Mouse (Mus musculus): Measurements from ENCODE around the gene Blcap.
"Not testable (repeated sequence)": the region's sequence is repeated elsewhere in the genome, so short reads cannot be mapped to it uniquely, and the experiment has no call there.

Blcap gene

DNA sequence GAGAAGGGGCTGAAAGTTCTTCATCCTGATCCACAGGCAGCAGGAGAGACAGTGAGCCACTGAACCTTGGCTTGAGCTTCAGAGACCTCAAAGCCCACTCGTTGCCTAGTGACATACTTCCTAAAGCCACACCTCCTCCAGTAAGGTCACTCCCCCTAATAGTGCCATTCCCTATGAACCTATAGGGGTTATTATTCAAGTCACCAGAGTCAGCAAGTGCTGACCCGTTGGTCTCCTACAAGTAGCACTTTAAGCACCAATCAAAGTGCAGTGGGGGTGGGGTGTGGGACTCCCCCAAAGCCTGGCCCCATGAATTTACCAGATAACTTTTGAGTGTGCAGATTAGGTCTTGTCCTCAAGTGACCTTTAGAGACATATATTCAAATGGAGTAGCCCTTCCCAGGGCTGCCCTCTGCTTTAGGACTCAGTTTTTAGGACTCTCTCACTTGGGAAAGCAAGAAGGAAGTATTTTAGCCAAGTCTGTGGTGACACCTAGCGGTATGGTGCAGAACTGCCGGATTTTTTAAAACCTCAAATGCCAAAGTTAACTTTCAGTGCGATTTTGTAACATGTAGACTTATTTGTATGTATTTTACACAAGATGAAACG is at the start of gene Blcap:
Gene Blcap, minus strand, starts transcription at position 51 of the 609 bp plus-strand sequence.
- in situ Hi-C loops (cut with MboI, MseI): loop anchor here (5.0 kb wide), 3 partner anchors 109 to 284 kb away; no protein-coding TSS in a partner anchor

GRCm38 (mm10) chr2:157618393-157618792 is 47.3 kb upstream of the Blcap start:
- in situ Hi-C loops (cut with MboI, MseI): no loop called here

DNA sequence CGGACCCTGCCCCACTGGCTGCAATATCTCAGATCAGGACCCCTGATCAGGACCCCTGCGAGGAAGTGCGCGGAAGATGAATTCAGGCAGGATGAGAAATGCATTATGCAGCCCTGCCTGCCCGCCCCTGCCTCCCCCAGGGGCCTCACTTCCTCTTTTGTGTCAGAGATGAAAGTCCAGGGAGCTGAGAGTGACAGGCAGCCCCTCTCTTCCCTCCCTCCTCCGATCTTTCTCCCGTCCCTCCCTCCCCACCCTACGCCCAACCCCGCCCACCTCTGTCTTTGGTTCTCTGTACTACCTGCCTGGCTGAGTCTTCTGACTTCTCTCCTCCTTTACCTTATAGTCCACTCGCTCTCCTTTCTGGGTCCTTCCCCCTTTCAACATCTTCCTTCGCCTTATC is 42.9 kb upstream of the Blcap start:
- in situ Hi-C loops (cut with MboI, MseI): no loop called here

DNA sequence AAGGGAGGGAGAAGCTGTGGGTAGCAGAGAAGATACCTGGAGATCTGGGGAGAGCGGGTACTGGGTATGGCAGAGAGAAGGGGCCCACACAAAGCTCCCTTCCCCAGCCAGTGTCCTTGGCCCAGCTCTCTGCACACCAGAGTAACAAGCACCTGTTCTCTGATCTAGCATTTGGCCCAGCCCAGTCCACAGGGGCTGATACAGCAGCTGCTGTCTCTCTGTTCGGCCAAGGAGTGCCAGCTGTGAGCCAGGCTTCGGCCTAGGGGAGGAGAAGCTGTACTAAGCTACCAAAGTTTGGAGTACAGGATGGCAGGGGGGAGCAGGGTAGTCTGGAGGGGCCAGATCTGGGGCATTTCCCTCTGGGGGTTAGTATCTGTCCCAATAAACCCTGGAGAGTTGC is 40.7 kb upstream of the Blcap start:
- in situ Hi-C loops (cut with MboI, MseI): no loop called here

DNA sequence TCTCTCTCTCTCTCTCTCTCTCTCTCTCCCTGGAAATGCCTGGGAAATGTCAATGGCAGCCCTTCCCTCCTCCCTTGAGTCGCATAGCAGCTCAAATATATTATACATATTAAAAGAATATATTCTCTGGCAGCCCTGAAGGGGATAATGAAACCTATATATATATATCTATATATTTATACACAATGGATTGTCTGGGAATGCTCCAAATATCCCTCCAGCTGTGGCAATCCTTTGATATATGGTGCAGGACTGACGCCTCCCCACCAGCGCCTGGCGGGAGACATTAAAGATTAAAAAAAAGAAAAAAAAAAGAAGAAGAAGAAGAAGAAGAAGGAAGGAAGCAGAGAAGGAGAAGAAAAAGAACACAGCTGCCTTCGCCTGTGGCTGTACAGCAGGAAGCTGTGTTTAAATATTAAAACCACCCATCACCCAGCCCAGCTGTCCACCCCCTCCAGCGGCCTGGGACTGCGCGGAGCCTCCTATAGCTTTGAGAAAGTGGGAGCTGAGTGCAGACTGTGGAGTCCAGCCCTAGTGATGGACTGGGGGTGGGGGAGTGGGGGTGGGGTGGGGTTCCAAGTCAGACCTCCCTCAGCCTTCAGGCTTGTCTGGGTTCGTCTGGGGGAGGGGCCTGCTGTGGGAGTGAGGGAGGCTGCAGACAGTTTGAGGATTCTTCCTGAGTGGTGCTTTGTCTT is 36.6 kb upstream of the Blcap start:
- in situ Hi-C loops (cut with MboI, MseI): no loop called here

- in situ Hi-C loops (cut with MboI, MseI): no loop called here
These were observed 34.1 kb upstream of the Blcap start for GRCm38 (mm10) chr2:157605025-157605675.

DNA sequence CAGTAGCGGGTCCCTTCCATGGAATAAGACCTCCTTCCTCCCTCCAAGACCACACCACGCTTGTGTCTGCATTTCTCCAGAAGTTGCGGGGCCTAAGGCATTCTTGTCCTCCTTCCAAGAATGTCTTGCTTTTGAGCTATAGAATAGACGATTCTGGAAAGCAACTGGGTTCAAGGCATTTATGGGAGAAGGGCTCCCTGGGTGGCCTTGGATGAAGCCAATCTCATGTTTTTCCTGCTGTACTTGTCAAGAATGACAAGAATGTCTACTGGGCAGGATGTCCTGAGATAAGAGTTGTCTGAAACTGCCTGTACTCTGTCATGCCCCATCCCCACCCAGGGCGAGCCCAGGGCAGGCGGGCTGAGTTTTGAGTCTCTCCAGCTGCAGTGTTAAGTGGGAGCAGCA is 30.4 kb upstream of the Blcap start:
- in situ Hi-C loops (cut with MboI, MseI): no loop called here

DNA sequence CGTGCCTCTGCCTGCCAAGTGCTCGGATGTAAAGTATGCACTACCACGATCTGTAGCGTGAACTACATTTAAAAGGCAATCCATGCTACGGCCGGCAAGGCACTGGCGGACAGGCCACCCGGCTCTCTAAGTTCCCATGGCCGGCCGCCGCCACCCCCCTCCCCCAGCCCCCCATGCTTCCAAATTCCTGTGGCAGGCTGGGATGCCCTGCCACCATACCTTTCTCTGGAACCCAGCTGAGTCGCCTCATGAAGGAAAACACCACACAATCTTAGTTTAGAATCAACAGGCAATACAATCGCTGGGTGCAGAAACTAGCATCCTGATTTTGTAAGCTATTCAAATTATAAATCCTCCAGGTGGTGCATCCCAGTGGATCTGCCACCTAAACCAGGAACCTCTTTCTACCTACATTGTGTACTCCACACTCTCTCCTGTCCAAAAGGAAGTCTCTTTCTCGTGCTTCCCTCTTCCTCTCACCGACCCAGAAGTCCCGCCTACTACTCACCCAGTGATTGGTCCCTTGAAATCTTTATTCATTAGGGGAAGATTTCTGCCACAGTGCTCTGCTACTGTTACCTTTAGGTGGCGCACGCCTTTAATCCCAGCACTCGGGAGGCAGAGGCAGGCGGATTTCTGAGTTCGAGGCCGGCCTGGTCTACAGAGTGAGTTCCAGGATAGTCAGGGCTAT is 25.9 kb upstream of the Blcap start:
- in situ Hi-C loops (cut with MboI, MseI): no loop called here

- in situ Hi-C loops (cut with MboI, MseI): not testable (repeated sequence)
These were observed 14.3 kb upstream of the Blcap start for GRCm38 (mm10) chr2:157585351-157585750.

GRCm38 (mm10) chr2:157572786-157573185 is 1.7 kb upstream of the Blcap start:
- in situ Hi-C loops (cut with MboI, MseI): loop anchor here (5.0 kb wide), 3 partner anchors 110 to 285 kb away; no protein-coding TSS in a partner anchor

GRCm38 (mm10) chr2:157569796-157570485 is 1.1 kb downstream of the Blcap start:
- in situ Hi-C loops (cut with MboI, MseI): loop anchor here (5.0 kb wide), 3 partner anchors 108 to 283 kb away; no protein-coding TSS in a partner anchor

DNA sequence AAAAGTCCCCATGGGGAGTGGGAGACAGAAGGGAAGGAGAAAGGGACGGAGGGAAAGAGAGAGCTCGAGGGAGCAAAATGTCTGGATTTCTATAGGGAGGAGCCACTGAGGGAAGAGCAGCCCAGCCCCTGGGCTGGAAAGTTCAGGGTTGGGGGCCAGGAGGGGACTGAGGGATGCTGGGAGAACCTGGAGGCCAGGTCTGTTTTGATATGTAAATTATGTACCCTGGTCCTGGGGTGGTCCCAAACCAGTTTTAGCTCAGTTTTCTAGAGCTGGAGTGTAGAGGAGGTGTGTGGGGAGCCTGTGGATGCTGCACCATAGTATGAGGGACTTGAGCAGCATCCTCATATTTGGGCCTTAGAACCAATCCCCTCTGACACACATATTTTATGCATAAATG is 2.2 kb downstream of the Blcap start:
- in situ Hi-C loops (cut with MboI, MseI): no loop called here

DNA sequence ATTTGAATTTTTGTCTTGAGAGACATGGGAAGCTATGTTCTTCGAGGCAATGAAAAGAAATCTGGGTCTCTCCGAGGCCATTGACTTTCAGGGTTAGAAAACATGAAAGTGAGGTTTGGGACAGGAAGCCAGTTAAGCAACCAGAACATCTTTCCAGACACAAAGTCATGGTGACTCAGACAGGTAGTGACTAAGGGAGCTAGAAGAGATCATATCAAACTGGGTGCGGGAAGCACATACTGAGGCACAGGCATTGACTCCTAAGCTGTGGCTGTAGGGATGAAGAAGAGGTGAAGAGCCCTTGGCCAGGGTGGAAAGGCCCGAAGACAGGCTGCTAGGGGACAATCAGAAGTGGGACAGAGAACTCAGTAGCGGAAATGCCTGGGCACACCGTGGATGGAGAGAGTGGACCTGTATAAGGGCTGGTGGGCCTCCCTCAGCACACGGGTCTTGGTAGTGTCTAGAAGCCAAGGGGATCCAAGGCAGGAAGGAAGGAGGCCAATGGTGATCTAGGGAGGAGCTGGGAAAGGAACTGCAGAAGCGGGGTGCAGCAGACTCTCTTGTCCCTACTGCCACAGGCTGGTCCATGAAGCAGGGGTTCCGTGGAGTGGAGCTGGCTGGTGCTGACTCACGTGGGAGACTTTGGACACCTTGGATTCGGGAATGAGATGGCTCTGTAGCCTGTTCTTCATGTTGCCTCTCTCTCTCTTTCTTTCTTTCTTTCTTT is 3.7 kb downstream of the Blcap start:
- in situ Hi-C loops (cut with MboI, MseI): no loop called here

- in situ Hi-C loops (cut with MboI, MseI): no loop called here
These were observed 4.7 kb downstream of the Blcap start for GRCm38 (mm10) chr2:157566260-157566952.

- in situ Hi-C loops (cut with MboI, MseI): no loop called here
These were observed 5.2 kb downstream of the Blcap start for GRCm38 (mm10) chr2:157565898-157566259.

DNA sequence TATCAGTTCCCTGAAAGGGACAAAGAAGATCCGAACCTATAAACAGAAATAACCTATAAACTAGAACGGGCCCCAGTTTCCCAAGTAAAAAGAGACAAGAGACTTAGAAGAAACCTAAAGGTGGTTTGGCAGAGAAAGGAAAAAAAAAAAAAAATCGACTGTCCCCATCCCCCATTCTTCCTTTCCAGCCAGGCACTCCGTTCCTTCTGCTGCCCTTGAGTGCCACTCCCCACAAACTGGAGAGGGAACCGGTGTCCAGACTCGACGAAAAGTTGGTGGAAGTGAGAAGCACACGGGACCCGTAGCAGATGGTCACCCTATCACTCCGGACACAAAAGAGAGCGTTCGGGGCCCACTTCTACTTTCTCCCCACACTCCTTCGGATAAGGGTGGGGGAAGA is 5.6 kb downstream of the Blcap start:
- in situ Hi-C loops (cut with MboI, MseI): no loop called here

- in situ Hi-C loops (cut with MboI, MseI): no loop called here
These were observed 6.4 kb downstream of the Blcap start for GRCm38 (mm10) chr2:157564723-157565122.

DNA sequence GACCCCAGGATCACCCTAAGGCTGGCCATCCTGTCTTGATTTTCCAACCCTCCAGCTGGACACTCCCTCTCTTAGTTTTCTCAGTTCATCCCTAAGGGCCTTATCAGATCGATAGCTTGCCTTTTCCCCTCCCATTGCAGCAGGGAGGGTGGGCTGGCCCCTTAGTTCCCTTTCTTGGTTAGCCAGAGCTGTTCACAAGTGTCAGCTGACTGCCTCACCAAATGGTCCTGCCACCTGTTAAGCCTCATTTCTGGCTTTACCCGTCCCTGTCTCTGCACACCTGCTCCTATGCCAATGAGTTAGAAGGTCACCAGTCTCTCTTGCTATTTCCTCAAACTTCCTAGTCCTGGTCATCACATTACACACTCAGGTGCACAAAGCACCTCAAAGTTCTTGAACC is 8.0 kb downstream of the Blcap start:
- in situ Hi-C loops (cut with MboI, MseI): no loop called here

- in situ Hi-C loops (cut with MboI, MseI): no loop called here
These were observed 9.8 kb downstream of the Blcap start for GRCm38 (mm10) chr2:157561165-157561836.

DNA sequence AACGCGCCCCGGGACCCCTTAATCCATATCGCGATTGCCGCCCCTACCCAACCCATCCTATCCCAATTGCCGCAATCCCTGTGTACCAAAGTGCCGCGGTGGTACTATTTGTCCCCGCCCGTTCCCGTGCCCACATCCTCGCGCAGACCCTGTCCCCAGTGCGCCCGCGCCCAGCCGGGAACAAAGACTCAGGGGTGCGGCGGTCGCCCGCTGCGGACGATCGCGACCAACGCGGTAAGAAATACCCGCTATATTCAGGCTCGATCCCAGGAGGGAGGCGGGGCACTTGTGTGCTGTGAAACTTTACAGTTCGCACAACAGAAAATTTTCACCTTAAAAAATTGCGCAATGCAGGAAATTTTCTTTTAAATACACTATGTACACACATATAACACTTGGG is 10.8 kb downstream of the Blcap start:
- in situ Hi-C loops (cut with MboI, MseI): no loop called here

All from regulatory T cell (primary cell).